Mouse (Mus musculus): Measurements from ENCODE around the gene Glod4.

Glod4 gene

DNA sequence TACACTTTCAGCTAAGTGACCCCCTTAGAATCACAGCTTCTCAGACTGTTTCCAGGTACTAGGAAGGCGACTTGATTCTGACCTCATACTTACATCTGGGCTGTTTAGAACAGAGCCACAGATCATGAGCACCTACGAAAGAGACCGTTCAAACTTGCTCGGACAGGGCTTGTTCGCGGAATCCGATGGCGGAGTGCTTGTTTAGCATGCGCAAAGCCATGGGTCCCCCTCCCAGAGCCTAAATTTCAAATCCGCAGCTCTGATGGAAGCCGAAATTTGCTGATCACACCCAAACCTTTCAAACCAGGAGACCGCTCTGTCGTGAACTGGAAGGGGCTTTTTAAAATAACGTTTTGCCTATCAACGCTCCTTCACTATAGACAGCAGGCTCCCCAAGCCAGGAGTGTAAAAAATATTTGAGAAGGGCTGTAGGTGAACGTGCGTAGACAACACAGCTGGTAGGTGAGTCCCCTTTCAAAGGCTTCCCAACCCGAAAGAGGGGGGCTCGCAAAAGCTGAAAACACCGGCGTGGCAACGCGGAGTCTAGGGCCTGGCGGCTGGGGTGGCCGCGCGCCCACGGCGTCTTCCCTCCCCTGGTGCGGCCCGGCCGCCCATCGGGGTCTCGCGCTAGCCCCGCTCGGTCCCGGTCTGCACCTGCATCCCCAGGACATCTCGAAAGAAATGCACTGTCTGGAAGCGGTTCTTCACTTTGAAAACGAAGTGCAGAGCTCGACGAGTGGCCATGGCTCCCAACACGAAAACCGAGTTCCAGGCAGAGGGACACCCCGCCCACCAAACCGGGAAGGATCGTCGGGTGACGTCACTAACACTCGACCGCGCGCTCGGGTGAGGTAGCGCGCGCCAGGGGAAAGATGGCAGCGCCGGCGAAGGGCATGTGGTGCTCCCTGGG, at the start of gene Glod4, which contains the start of gene Mrm3:
Gene Glod4 (minus strand): TSS at position 825 of the 910 bp plus-strand sequence.
Gene Mrm3 (plus strand): TSS at position 815 of the 910 bp plus-strand sequence.
- peak; percentile 91 to 92 for DNase-seq

- DNase-seq, result no peak
These were observed 49.3 kb upstream of the Glod4 start for GRCm38 (mm10) chr11:76292831-76293230.

GRCm38 (mm10) chr11:76292398-76292797, 48.9 kb upstream of the Glod4 start:
- no peak for DNase-seq

DNA sequence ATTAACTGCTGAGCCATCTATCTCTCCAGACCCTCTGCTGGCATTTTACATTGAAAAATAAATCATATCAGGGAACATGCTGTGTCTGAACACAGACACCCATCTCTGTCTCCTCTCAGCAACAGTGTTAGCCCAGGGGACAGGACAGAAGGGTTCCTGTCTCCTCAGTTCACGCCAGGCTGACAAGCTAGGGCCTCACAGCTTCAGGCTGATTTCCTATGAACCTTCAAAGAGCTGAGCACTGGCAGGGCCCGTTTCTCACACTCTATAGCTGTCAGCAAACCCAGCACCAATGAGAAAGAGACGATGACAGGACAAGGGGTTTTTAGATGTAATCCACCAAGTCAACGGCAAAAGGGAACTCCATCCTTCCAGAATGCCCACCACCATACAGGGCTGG, 48.4 kb upstream of the Glod4 start:
- DNase-seq, result no peak

DNA sequence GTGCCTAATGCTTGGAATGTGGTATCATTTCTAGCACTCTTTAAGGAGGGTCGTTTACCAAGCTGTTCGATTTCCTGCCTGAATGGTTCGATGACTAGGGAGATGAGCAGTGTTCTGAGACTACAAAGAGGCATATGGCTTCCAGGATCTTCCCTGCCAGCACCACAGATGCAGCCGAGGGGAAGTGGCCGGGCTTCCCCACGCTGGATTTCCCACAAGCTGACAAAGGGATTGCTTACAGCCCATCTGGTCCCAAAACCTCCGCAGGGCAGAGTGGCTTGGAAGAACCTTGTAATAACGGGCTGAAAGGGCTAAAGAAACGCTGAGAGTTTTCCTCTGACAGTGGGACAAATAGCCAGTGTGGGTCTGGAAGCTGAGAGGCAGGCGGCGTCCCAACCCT, 46.8 kb upstream of the Glod4 start:
- DNase-seq, result peak; percentile 86 to 87

- peak in 1 of 2 experiments; percentile 36 for DNase-seq
These were observed 45.1 kb upstream of the Glod4 start for GRCm38 (mm10) chr11:76288645-76289044.

- DNase-seq, result no peak
These were observed 43.8 kb upstream of the Glod4 start for GRCm38 (mm10) chr11:76287301-76287700.

DNA sequence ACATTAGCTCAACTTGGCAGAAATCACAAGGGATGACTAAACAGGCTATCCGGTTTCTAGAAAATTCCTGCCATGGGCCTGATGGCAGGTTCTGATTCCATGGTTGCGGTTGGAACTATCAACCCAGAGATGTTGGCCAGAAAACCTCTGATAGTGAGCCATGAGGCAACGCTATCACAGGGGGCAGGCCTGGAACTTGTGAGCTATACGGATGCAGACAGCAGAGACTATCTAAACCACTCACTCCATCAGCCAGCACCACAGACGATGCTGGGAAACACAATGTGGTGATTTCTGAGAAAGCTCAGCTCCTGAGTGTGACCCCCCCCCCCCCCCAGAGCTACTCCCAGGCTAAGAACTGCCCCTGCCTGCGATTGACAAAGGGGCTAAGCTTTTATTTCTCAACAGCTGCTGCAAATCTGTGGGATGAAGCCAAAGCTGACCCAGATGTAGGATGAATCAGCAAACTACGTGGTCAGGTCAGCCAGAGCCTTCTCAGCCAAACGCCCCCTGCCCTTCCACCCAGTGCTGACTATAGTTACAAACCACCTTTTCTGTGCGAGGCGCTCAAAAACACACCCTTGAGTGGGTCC, 43.1 kb upstream of the Glod4 start:
- DNase-seq, result no peak

DNA sequence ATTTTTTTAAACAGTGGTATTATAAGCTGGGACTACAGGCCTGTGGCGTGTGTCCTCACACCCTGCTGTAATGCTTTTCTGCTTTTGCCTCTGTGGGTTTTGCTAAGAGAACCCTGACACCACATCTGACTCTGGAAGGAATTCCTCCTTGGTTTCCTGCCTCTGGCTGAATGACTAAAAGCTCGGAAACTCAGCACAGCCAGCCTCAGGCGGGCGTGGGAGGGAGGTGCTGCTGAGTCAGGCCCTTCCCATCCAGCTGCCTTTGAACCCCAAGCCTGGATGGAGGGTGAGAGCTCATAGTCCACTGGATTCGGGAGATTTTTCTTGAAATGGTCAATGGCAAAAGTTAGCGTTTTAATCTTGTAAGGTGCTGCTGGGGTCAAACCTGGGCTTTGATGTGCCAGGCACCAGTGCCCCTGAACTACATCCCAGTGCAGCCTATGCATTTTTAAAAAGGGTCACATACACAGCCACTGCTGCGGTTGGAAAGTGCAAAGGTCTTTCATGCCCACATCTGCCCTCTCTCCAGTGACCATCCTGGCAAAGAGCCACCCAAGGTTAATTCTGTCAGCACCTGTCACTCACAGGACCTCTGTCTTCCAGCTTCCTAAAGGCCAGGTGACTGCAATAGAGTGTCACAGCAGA, 42.0 kb upstream of the Glod4 start:
- no peak for DNase-seq

DNA sequence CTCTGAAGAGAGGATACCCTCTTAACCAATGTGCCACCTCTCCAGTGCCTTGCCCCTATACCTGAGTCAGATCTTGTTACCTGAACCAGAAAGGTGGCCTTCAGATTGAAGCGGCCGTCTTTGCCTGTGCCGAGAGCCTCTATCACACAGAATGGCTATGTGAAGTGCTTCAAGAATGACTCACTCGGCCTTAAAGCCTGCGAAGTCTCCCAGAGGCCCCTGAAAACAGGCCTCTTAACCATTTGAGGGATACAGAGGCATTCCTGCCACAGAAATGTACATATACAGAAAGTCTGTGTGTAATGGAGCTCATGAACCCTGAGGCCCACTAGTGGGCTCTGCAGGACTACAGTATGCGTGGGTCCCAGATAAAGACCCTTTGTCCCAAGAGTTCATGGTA, 40.3 kb upstream of the Glod4 start:
- DNase-seq, result no peak

DNA sequence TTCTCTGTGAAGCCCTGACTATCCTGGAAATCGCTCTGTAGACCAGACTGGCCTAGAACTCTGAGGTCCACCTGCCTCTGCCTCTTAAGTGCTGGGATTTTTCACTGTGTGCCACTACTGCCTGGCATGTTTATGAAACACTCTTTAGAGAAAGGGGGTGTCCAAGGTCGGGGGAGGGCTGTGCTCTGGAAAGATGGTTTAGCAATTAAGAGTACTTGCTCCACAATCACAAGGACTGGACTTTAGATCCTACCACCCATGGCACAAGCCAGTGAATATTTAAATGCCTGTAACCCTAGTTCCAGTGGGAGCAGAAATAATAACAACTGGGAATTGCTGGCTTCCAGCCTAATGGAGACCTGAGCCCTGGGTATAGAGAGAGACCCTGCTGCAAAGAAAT, 36.4 kb upstream of the Glod4 start:
- no peak for DNase-seq

- no peak for DNase-seq
These were observed 35.7 kb upstream of the Glod4 start for GRCm38 (mm10) chr11:76278960-76279852.

GRCm38 (mm10) chr11:76272440-76272839, 28.9 kb upstream of the Glod4 start:
- DNase-seq, result peak; percentile 61 to 76

GRCm38 (mm10) chr11:76268521-76269065, 25.1 kb upstream of the Glod4 start:
- no peak for DNase-seq

GRCm38 (mm10) chr11:76268001-76268459, 24.5 kb upstream of the Glod4 start:
- DNase-seq, result no peak

DNA sequence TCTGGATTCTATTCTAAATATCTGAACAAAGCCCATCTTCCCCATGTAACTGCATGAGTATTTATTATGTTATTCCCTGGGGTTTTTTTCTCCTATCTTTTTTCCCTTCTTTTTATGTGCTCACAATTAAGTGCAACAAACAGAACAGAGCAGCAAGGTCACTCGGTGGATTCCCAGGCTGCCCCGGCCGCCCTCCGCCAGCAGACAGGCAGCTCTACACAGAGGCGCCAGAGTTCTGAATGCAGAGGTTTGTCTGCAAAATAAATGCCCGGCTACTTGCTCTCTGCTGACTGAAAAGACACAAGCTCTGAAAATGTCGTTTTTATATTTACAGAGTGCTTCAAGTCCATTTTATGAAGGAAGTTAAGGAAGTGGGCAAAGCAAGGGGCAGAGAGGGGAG, 24.0 kb upstream of the Glod4 start:
- no peak for DNase-seq

DNA sequence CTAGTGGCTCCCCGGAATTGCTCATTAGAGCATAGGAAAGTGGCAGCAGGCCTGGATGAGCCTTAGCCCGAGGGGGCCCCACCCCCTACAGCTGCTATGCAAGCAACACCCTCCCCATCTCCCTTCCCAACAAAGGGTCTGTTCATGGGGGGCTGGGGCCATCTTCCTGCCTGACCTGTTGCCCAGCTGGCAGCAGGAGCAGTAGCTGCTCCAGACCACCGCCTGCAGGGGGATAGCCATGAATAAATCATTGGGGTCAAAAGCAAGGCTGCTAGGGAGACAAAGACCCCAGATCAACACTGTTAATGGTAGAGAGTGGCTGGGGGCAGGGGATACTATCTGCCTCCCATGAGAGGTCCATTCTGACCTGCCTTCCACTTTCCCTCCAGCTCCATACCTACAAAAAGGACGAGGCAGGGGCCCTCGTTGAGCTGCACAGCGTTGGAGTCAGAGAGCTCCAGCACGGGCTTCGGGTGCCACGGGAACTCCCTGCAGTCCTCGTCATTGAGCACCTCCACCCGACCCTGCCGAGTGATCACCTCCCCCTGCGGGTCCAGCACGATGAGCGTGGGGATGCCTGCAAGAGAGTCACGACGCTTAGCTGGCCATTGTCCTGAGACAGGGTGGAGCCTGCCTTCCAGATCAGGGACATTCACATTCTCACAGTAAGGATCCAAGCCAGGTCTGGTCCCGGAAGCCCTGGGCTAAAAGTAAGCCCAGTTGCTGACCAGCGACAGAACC, 19.3 kb upstream of the Glod4 start:
- peak; percentile 38 to 40 for DNase-seq

GRCm38 (mm10) chr11:76261224-76261623, 17.7 kb upstream of the Glod4 start:
- no peak for DNase-seq

GRCm38 (mm10) chr11:76260208-76261050, 16.9 kb upstream of the Glod4 start:
- peak; percentile 28 to 42 for DNase-seq

- DNase-seq, result peak in 1 of 2 experiments; percentile 12
These were observed 15.0 kb upstream of the Glod4 start for GRCm38 (mm10) chr11:76258511-76258910.
